Mouse (Mus musculus) midbrain, embryonic 13.5 days (tissue): Measurements from ENCODE around the gene Dop1a. TPM values are rescaled to one million over a fixed set of nuclear protein-coding genes. Genes with fewer than 3 reads are reported as not detected.

Experiments used
- ATAC-seq: fragments of 200-750 bp; cut with Nextera tagmentation; 2 replicates; pipeline ENCODE4 v1.8.0; 2017; ENCODE audit warnings: mild to moderate bottlenecking, moderate TSS enrichment, moderate library complexity
- H3K27ac ChIP-seq: fragments of 300-500 bp; sonication (generic); 2 replicates; pipeline ENCODE4 v1.5.1; 2015; ENCODE audit warnings: inconsistent platforms, mild to moderate bottlenecking, moderate library complexity
- H3K27me3 ChIP-seq: fragments of 300-500 bp; sonication (generic); 2 replicates; pipeline ENCODE4 v1.6.1; 2015; ENCODE audit warnings: mild to moderate bottlenecking, inconsistent platforms
- H3K36me3 ChIP-seq: fragments of 300-500 bp; sonication (generic); 2 replicates; pipeline ENCODE4 v1.6.1; 2015; ENCODE audit warnings: mild to moderate bottlenecking, inconsistent platforms
- H3K4me1 ChIP-seq: fragments of 300-500 bp; sonication (generic); replicated peaks from 2 replicates; pipeline ENCODE4 v1.6.1; 2015; ENCODE audit warnings: inconsistent platforms
- H3K4me2 ChIP-seq: fragments of 300-500 bp; sonication (generic); replicated peaks from 2 replicates; pipeline ENCODE4 v1.6.1; 2015; ENCODE audit warnings: moderate library complexity, mild to moderate bottlenecking, inconsistent platforms
- H3K4me3 ChIP-seq: fragments of 300-500 bp; sonication (generic); replicated peaks from 2 replicates; pipeline ENCODE4 v1.5.1; 2015; ENCODE audit warnings: mild to moderate bottlenecking, inconsistent platforms
- H3K9ac ChIP-seq: fragments of 300-500 bp; sonication (generic); replicated peaks from 2 replicates; pipeline ENCODE4 v1.6.1; 2015; ENCODE audit warnings: mild to moderate bottlenecking, inconsistent platforms
- H3K9me3 ChIP-seq: fragments of 300-500 bp; sonication (generic); 2 replicates; pipeline ENCODE4 v1.6.1; 2016; ENCODE audit warnings: mild to moderate bottlenecking, inconsistent platforms
- whole genome bisulfite sequencing: fragments of 180-500 bp; shearing (Covaris S2); methylation state at CpG from one replicate; pipeline ENCODE4 v1.1.7; 2015; 5-methylcytosine and 5-hydroxymethylcytosine counted together
- polyA plus RNA-seq: library from polyadenylated mRNA; unstranded; fragments of >200 nt; fragmentation: Nextera tagmentation; extraction: Ambion mirVana; gene quantifications from 2 replicates; pipeline ENCODE4 v1.2.1, GENCODE M21; 2015

Gene Dop1a
- 32.1 and 36.8 TPM in 2 replicates for polyA plus RNA-seq

DNA sequence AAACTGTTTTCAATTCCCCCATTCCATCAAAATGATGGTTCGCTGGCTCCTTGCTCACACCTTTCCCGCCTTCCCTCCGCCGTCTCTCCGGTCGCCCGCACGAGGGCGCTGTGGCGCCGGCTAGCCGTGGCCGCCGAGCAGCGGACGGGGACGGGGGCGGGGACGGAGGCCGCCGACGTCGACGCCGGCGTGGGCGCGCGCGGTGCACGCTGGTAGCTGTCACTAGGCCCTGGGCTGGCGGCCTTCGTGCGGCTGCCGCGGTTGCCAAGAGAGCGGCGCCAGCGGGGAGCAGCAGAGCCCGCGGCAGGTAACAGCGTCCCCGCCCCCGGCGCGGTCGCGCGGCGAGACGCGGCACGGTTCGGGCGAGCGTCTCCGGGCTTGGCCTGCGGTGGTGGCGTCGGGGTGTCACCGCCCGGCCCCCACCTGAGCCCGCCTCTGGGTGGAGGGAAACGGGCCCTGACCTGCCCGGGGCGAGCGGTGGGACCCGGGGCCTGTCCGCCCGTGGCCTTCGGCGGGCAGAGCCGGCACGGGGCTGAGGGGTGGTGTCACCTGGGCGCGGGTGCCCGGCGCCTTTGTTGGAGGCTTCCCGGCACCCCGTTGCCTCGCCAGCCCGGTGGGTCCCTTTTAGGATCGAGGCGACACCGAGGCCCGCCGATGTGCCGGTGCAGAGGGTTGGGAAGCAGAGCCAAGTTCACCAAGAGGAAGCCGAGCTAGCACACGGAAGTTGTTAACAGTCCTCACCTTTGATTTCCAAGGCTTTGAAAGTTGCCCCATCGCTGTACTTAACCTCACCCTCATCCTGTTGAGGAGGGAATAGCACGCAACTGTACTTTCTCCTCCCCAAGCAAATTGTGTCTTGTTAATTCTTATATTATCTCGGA is at the start of gene Dop1a:
Gene Dop1a (plus strand): TSS at position 165 of the 881 bp plus-strand sequence.
- under 1% methylated on average over 77 of the region's 93 CpGs for WGBS
- H3K9me3 ChIP-seq: no peaks in the 10 kb centered on the region
- peak; percentile 95 for ATAC-seq
- peaks cover 21% of the 10 kb centered on the region for H3K4me1 ChIP-seq
- peak within 1 kb of the TSS; percentile 85 for H3K27ac ChIP-seq
- H3K36me3 ChIP-seq: no peaks in the 10 kb centered on the region
- H3K9ac ChIP-seq: peak within 1 kb of the TSS; percentile 93
- H3K4me2 ChIP-seq: peak within 1 kb of the TSS; percentile 72
- H3K4me3 ChIP-seq: peak within 1 kb of the TSS; percentile 90
- H3K27me3 ChIP-seq: peaks cover 11% of the 10 kb centered on the region

GRCm38 (mm10) chr9:86417971-86418370 is 49.0 kb upstream of the Dop1a start:
- Histone ChIP-seq H3K4me3 (no peak overlapping the region), H3K27me3 (no peaks in the 10 kb centered on the region), H3K27ac (no peak overlapping the region), H3K36me3 (no peaks in the 10 kb centered on the region), H3K9me3 (no peaks in the 10 kb centered on the region), H3K9ac (no peak overlapping the region), H3K4me1 (no peaks in the 10 kb centered on the region), H3K4me2 (no peak overlapping the region)
- no peak for ATAC-seq
- 100% methylated on average over 1 of the region's 1 CpGs for WGBS

DNA sequence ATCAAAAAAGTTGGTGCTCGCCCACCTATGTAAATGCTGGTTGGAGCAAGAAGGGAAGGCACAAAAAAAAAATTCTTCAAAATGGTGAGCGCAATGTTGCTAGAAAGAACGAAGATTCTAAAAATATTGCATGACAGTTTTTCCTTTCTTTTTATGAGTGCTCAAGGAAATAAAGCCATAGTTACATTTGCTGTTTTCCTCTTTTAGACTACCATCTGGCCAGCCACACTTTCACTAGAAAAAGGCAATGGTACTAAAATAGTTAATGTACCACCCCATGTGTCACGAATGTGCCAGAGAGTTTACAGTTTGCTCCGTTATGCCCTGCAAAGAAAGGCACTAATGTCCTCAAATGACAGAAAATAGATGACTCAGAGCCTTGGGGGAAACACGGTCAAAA is 47.6 kb upstream of the Dop1a start:
- no peaks in the 10 kb centered on the region for H3K36me3 ChIP-seq
- ATAC-seq: no peak
- H3K4me2 ChIP-seq: no peak overlapping the region
- H3K27ac ChIP-seq: no peak overlapping the region
- no peaks in the 10 kb centered on the region for H3K27me3 ChIP-seq
- no peaks in the 10 kb centered on the region for H3K9me3 ChIP-seq
- WGBS: 96% methylated on average over 6 of the region's 6 CpGs
- no peaks in the 10 kb centered on the region for H3K4me1 ChIP-seq
- no peak overlapping the region for H3K4me3 ChIP-seq
- H3K9ac ChIP-seq: no peak overlapping the region

DNA sequence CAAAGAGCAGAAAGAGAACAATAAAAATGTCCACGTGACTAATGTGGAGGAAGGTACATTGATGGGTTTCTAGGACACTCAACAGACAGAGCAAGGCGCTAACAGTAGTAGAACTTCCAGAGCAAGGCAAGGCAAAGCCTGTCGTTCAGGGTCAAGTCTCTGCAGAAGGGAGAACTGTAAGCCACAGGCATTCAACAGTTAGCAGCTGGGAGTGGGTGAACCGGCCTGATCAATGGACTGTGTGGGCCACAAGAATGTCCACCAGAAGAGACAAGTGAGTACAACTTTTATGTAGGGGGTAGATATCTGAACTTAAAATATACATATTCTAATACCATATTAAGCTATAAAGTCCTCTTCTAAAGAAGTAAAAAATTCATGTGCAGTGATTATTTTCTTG is 43.6 kb upstream of the Dop1a start:
- Histone ChIP-seq H3K4me3 (no peak overlapping the region), H3K9me3 (no peaks in the 10 kb centered on the region), H3K27me3 (no peaks in the 10 kb centered on the region), H3K36me3 (no peaks in the 10 kb centered on the region), H3K9ac (no peak overlapping the region), H3K4me2 (no peak overlapping the region), H3K4me1 (no peaks in the 10 kb centered on the region), H3K27ac (no peak overlapping the region)
- WGBS: 90% methylated on average over 4 of the region's 4 CpGs
- no peak for ATAC-seq

DNA sequence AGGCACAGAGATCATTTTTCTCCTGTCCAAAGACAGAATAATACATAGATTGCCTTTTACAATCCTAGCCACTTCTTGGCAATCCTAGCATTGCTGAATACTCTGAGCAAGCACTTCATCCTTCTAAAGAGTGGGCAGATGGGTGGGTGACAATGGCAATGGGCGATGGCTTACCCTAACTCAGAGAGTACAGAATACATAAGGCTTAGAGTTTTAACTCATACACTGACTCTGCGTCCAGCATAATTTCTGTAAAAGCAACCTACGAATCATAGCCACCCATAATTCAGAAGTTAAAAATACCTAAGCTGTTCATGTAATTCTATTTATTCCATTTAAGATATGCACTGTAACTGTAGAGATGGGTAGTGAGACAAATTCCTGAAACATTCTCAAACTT is 31.4 kb upstream of the Dop1a start:
- Histone ChIP-seq H3K9me3 (no peaks in the 10 kb centered on the region), H3K4me2 (no peak overlapping the region), H3K4me1 (peaks cover 11% of the 10 kb centered on the region), H3K27ac (no peak overlapping the region), H3K4me3 (no peak overlapping the region), H3K27me3 (no peaks in the 10 kb centered on the region), H3K36me3 (no peaks in the 10 kb centered on the region), H3K9ac (no peak overlapping the region)
- no peak for ATAC-seq
- 93% methylated on average over 3 of the region's 3 CpGs for WGBS

GRCm38 (mm10) chr9:86436608-86437007 is 30.3 kb upstream of the Dop1a start:
- Histone ChIP-seq H3K9ac (no peak overlapping the region), H3K9me3 (no peaks in the 10 kb centered on the region), H3K36me3 (no peaks in the 10 kb centered on the region), H3K27ac (no peak overlapping the region), H3K4me3 (no peak overlapping the region), H3K4me2 (no peak overlapping the region), H3K4me1 (peaks cover 11% of the 10 kb centered on the region), H3K27me3 (no peaks in the 10 kb centered on the region)
- no peak for ATAC-seq
- WGBS: 93% methylated on average over 8 of the region's 8 CpGs

- 36% methylated on average over 11 of the region's 11 CpGs for WGBS
- Histone ChIP-seq H3K9me3 (no peaks in the 10 kb centered on the region), H3K27ac (no peak overlapping the region), H3K36me3 (no peaks in the 10 kb centered on the region), H3K4me3 (no peak overlapping the region), H3K9ac (no peak overlapping the region), H3K4me2 (no peak overlapping the region), H3K27me3 (no peaks in the 10 kb centered on the region), H3K4me1 (peaks cover 11% of the 10 kb centered on the region)
- peak; percentile 64; the same call in 1 of the 2 replicates for ATAC-seq
Measured at GRCm38 (mm10) chr9:86438337-86439009, 28.5 kb upstream of the Dop1a start.

DNA sequence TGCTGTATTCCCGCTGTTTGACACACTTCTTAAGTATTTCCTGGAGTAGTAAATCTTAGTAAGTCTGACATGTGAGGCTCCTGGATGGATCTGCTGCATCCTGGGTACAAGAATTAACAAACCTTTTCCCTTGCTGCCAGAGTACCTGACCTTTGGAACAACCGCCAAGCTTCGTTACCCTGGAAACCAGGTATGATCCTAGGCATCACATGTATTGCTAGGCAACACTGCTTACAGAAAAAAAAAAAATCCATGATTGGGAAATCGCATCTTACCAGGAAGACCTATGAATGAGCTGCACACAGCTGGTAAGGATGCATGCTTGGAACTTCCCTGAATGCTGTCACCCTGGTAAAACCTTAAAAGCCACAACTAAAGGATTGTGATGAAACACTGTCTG is 24.7 kb upstream of the Dop1a start:
- H3K9ac ChIP-seq: no peak overlapping the region
- ATAC-seq: peak; percentile 63; the same call in 1 of the 2 replicates
- peaks cover 11% of the 10 kb centered on the region for H3K4me1 ChIP-seq
- H3K4me2 ChIP-seq: no peak overlapping the region
- WGBS: 82% methylated on average over 4 of the region's 4 CpGs
- no peak overlapping the region for H3K4me3 ChIP-seq
- peak overlapping the region; percentile 51; the same call in 1 of the 2 replicates for H3K27ac ChIP-seq
- peaks cover 6% of the 10 kb centered on the region; the same call in 1 of the 2 replicates for H3K36me3 ChIP-seq
- H3K27me3 ChIP-seq: 0 out of 2 replicates have a peak, but pooled peaks cover 1% of the 10 kb centered on the region
- H3K9me3 ChIP-seq: 0 out of 2 replicates have a peak, but pooled peaks cover 6% of the 10 kb centered on the region

DNA sequence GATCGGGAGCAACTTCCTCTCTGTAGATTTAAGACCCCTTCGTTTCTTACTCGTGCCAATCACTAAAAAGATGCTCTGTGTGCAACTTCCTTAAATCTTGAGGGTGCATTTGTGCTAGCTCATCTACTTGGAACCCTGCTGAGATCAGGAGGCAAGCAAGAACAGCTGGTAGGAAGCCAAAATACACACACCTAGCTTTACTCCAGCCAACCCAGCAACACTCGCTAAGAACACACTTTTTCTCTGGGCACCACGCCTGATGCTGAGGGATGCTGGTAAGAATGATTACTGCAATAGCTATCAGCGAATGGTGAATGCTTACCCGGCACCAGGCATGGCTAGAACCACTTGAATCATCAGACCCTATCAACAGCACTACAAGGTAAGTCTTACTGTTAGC is 20.1 kb upstream of the Dop1a start:
- WGBS: 95% methylated on average over 7 of the region's 7 CpGs
- no peak overlapping the region for H3K4me3 ChIP-seq
- H3K9me3 ChIP-seq: 0 out of 2 replicates have a peak, but pooled peaks cover 6% of the 10 kb centered on the region
- no peak overlapping the region for H3K9ac ChIP-seq
- H3K27me3 ChIP-seq: peaks cover 13% of the 10 kb centered on the region
- peaks cover 6% of the 10 kb centered on the region; the same call in 1 of the 2 replicates for H3K36me3 ChIP-seq
- peaks cover 11% of the 10 kb centered on the region for H3K4me1 ChIP-seq
- no peak for ATAC-seq
- H3K4me2 ChIP-seq: no peak overlapping the region
- no peak overlapping the region for H3K27ac ChIP-seq

- 89% methylated on average over 8 of the region's 8 CpGs for WGBS
- Histone ChIP-seq H3K9me3 (0 out of 2 replicates have a peak, but pooled peaks cover 6% of the 10 kb centered on the region), H3K36me3 (peaks cover 6% of the 10 kb centered on the region; the same call in 1 of the 2 replicates), H3K4me1 (peaks cover 11% of the 10 kb centered on the region), H3K27me3 (peaks cover 13% of the 10 kb centered on the region), H3K9ac (no peak overlapping the region), H3K4me2 (no peak overlapping the region), H3K27ac (no peak overlapping the region), H3K4me3 (no peak overlapping the region)
- no peak for ATAC-seq
Measured at GRCm38 (mm10) chr9:86447431-86447830, 19.5 kb upstream of the Dop1a start.

DNA sequence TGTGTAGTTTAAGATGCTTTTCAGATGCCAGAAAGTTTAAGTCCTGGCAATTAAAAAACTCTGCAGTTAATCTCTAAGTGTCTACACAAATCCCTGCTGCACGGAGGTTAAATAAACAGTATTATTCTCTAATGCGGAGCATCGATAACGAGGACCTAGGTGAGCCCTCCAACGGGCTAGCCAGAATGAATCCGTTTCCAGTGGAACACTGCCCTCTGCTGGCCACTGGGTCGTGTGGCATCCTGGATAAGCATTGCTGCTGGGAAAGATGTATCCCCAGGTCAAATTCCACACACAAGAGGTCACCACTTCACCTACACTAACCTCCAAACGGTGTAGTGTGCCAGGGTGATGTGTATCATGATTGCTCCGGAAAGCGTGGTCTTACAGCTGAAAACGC is 17.4 kb upstream of the Dop1a start:
- ATAC-seq: peak; percentile 74
- peaks cover 11% of the 10 kb centered on the region for H3K4me1 ChIP-seq
- H3K9ac ChIP-seq: no peak overlapping the region
- WGBS: 8% methylated on average over 11 of the region's 11 CpGs
- peaks cover 6% of the 10 kb centered on the region; the same call in 1 of the 2 replicates for H3K36me3 ChIP-seq
- no peak overlapping the region for H3K4me3 ChIP-seq
- peaks cover 13% of the 10 kb centered on the region for H3K27me3 ChIP-seq
- 0 out of 2 replicates have a peak, but pooled peaks cover 6% of the 10 kb centered on the region for H3K9me3 ChIP-seq
- peak overlapping the region; percentile 33; the same call in 1 of the 2 replicates for H3K4me2 ChIP-seq
- H3K27ac ChIP-seq: no peak overlapping the region

DNA sequence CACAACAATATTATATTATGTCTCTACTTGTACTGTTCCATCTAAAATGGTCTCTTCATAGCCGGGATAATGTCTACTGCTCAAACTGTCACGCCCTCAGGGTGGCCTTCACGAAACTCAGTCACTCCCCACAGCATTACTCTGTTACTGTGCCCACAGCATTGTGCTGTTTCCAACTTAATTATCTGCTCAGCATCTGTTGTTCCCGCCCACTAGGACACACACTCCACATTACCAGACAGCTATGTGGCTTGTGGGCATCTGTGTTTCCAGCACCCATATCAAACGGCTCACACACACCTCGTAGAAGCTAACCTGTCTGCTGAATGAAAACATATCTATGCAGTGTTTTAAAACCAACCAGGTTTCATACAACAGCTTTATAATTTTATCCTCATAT is 15.9 kb upstream of the Dop1a start:
- H3K9ac ChIP-seq: no peak overlapping the region
- ATAC-seq: peak; percentile 34; the same call in 1 of the 2 replicates
- peaks cover 13% of the 10 kb centered on the region for H3K27me3 ChIP-seq
- no peak overlapping the region for H3K4me2 ChIP-seq
- H3K36me3 ChIP-seq: no peaks in the 10 kb centered on the region
- no peaks in the 10 kb centered on the region for H3K9me3 ChIP-seq
- H3K4me1 ChIP-seq: peaks cover 11% of the 10 kb centered on the region
- no peak overlapping the region for H3K4me3 ChIP-seq
- WGBS: 31% methylated on average over 6 of the region's 6 CpGs
- H3K27ac ChIP-seq: no peak overlapping the region
